Mouse (Mus musculus) left cerebral cortex, postnatal 4 days (tissue): Measurements from ENCODE around the gene Numbl. TPM values are rescaled to one million over a fixed set of nuclear protein-coding genes. Genes with fewer than 3 reads are reported as not detected.
"Not testable (repeated sequence)": the region's sequence is repeated elsewhere in the genome, so short reads cannot be mapped to it uniquely, and the experiment has no call there.

Source experiments
- DNase-seq: peaks from one replicate; pipeline ENCODE4 v3.0.0-alpha.2; 2022
- intact Hi-C: fragments of 180-260 bp; cut with DNase I; formaldehyde crosslinking; loops from one replicate; pipeline ENCODE4 v1.15.1; 2025
- total RNA-seq, 2 experiments: library from RNA; stranded (reverse); gene quantifications; 2 replicates each; pipeline ENCODE4 v1.2.3; 2021

Gene Numbl
- 100 to 1,000 TPM; 101 to 104 TPM for total RNA-seq

GRCm38 (mm10) chr7:27258205-27258899 is at the start of gene Numbl:
TSS of gene Numbl (plus strand) at chr7:27258433.
- intact Hi-C loops, result no loop called here
- peak; percentile 100 for DNase-seq

- intact Hi-C loops, result no loop called here
- no peak for DNase-seq
Measured at GRCm38 (mm10) chr7:27212626-27213025, 45.6 kb upstream of the Numbl start.

DNA sequence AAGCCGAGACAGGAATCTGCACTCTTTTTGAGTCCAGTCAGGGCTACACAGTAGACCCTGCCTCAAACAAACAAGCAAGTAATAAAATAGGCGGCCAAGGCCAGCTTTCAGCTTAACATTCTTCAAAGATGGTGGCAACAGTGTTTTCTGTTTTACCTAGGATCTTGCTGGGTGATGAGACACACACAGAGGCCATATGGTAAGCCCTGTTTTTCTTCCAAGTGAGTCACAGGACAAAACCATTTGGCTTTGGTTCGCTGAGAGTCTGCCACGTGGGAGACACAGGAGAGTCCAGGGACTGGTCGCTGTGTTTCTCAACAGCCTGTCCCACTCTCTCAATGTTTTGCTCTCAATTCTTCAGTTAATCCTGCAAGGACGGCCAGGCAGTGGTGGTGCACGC is 39.6 kb upstream of the Numbl start:
- intact Hi-C loops, result no loop called here
- no peak for DNase-seq

DNA sequence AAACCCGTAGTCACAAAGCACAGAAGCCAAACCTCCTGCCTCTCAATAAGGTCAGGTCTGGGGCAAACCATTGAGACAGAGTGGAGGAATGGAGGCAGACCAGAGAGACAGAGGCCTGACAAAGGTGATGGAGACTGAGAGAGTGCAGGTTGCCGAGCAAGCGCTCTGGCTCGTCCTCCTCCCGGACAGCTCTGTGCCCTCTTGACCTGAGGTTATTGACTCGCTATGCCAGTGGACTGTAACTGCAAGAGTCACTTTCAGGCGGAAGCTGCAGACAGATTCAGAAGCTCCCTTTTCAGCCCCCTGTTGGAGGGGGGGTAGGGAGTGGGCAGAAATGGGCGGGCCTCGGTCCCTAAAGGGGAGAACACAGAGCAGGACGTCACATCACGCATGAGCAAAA is 38.3 kb upstream of the Numbl start:
- intact Hi-C loops, result no loop called here

DNA sequence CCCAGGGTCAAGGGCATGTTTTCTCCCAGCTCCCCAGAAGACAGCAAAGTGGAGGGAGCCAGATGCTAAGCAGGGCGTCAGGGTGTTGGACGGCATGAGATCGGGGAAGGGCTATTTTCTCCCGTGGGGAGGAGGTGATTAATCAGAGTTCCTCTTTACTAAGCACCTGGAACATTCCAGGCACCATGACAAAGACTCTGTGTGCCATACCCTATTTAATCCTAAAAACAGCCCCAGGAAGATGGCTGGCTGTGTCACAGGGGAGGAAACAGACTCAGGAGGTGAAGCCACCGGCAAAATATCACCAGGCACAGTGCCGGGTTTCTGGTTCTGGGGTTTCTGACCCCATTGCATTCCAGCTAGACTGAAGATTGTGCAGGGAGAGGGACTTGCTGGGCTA is 36.3 kb upstream of the Numbl start:
- DNase-seq, result no peak
- intact Hi-C loops, result no loop called here

More for the DNA sequence above, 38.3 kb upstream of the Numbl start:
- DNase-seq, result no peak

GRCm38 (mm10) chr7:27222538-27222937 is 35.7 kb upstream of the Numbl start:
- DNase-seq, result no peak
- intact Hi-C loops, result no loop called here

DNA sequence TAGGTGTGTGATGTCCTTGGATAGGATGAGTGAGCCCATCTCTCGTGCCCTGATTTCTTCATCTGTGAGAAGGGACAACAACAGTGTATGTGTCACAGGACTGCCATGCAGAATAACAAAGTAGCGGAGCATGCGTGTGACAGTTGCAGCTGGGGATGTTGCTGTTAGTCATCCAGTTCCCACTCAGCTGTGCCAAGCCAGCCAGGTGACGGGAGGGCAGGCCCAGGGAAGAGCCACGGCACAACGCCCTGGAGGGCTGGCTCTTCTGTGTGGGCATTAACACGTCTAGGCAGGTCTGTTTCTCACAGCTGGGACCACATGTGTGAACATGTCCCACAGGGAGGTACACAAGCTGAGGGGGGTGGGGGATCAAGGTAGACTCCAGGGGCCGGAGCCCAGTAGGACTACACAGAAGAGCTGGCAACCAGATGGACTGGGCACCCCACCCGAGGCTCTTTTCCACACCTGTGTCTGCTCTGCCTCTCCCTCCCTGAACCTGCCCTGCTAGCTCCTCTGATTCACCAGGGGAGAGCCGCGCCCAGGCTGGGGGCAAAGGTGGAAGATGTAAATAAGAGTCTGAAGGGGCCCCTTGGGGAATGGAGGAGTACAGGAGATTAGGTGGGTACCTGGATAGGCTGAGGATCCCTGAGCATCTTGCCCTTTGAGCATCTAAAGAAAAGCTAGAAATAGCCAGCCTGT is 33.2 kb upstream of the Numbl start:
- no peak for DNase-seq
- intact Hi-C loops, result no loop called here

GRCm38 (mm10) chr7:27227276-27227675 is 31.0 kb upstream of the Numbl start:
- intact Hi-C loops, result no loop called here
- no peak for DNase-seq

DNA sequence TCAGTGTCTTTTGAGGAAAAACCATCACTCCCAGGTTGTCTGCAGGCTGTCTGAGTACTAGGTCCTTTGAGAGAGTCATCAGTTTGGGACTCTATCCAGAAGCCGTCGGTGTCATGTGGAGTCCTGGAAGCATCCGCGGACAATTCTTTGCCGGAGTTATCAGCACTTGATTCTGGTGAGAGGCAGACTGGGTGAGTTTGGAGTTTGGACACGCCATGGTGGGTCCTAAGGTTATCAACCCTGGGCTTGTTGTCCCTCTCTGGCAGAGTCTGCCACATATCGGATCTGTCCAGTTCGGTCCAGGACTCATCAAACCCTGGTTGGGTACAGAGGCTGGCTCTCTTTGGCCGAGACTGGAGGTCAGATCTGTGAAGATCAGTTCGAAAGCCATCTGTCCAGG is 30.6 kb upstream of the Numbl start:
- DNase-seq, result no peak
- intact Hi-C loops, result no loop called here

GRCm38 (mm10) chr7:27228281-27228821 is 29.9 kb upstream of the Numbl start, which contains the start of gene Itpkc:
TSS of gene Itpkc (minus strand) at chr7:27228661.
- intact Hi-C loops, result no loop called here
- DNase-seq, result peak; percentile 92

GRCm38 (mm10) chr7:27228865-27229264 is 29.4 kb upstream of the Numbl start:
- intact Hi-C loops, result no loop called here
- DNase-seq, result no peak

DNA sequence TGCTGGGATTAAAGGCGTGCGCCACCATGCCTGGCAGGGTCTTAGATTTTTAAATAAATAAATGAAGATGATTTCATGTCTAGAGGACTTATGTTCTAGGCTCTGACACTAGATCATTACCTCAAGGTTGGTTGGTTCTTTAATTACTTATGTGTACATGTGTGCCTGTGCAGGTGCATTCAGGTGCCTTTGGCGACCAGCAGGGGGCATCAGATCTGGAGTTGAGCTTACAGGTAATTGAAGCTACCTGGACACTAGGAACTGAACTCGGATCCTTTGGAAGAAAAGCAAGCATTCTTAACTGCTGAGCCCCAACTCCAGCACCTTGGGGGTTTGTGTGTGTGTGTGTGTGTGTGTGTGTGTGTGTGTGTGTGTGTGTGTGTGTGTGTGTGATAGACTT is 27.5 kb upstream of the Numbl start:
- no peak for DNase-seq
- intact Hi-C loops, result no loop called here

- intact Hi-C loops, result no loop called here
- DNase-seq, result no peak
Measured at GRCm38 (mm10) chr7:27231693-27232331, 26.4 kb upstream of the Numbl start.

GRCm38 (mm10) chr7:27232781-27233281 is 25.4 kb upstream of the Numbl start, which contains the start of gene Coq8b:
TSS of gene Coq8b (plus strand) at chr7:27233023.
- peak; percentile 94 for DNase-seq
- intact Hi-C loops, result no loop called here

DNA sequence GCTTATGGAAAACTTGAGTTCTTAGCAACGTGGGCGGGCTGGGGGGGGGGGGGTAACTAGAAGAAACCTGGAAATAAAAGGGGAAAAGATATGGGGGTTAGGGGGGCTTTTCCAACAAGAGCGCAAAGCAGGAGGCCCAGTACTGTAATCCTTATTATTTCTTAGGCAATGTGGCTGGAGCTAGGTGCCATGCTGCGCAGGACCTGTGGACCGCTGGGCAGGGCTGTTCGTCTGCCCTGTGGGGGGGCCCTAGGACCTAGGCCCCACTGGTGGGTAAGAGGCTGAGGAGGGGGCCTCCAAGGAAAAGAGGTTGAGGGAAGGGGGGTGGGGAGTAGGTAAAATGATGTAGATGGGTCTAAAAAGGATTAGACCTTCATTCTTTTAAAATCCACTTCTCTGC is 24.9 kb upstream of the Numbl start:
- intact Hi-C loops, result no loop called here
- DNase-seq, result no peak

- intact Hi-C loops, result no loop called here
- no peak for DNase-seq
Measured at GRCm38 (mm10) chr7:27235726-27236125, 22.5 kb upstream of the Numbl start.

DNA sequence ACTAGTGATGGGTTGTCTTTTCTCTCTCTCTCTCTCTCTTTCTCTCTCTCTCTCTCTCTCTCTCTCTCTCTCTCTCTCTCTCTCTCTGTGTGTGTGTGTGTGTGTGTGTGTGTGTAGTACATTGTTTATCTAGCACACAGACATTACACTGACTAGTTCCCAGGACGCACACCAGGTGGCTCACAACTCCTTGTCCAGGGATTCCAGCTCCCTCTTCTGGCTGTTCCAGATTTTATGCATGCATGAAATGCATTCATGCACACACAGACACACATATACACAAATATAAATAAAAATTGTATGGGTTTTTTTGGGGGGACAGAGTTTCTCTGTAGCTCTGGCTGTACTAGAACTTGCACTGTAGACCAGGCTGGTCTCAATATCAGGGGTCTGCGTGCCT is 20.7 kb upstream of the Numbl start:
- intact Hi-C loops, result no loop called here
- no peak for DNase-seq

DNA sequence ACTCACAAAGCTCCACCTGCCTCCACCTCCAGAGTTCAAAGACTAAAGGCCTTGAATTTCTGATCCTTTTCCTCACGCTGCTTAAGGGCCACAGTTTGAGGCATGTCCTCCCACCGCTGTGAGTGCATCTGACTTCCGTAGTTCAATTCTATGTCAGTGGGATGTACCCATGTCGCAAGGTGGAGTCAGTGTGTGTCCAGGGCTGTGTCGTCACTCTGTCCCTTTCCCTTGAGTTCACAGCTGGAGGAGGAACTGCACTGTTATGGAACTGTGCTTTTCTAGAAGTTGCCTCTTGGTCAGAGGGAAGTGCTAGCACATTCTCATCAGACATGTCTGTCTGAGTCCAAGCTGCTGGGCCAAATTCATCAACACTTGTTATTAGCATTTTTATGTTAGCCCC is 19.7 kb upstream of the Numbl start:
- DNase-seq, result no peak
- intact Hi-C loops, result no loop called here

DNA sequence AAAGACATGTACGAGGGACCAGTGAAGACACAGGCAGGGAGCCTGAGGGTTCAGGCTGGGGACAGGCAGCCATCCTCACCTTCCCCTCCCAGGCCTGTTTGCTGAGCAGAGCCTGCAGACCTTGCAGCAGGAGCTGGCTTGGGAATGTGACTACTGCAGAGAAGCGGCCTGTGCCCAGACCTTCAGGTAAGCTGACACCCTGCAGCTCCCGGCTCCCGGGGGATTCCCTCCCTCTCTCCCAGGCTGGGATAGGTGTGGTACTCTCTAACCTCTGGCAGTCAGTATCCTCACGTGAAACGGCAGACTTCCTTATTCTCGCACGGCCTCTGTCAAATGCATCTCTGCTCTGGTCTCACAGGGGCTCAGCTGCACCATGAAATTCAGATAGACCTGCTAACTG is 15.0 kb upstream of the Numbl start:
- no peak for DNase-seq
- intact Hi-C loops, result no loop called here

DNA sequence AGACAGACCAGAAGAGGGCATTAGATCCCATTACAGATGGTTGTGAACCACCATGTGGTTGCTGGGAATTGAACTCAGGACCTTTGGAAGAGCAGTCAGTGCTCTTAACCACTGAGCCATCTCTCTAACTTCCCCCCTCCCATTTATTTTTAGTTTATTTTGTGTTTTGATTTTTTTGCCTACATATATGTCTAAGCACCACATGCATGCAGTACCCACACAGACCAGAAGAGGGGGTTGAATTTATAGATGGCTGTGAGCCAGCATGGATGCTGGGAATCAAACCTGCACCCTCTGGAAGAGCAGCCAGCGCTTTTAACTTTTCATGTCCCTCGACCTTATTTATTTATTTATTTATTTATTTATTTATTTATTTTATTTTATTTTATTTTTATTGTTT is 14.1 kb upstream of the Numbl start:
- DNase-seq, intact Hi-C loops: not testable (repeated sequence)

DNA sequence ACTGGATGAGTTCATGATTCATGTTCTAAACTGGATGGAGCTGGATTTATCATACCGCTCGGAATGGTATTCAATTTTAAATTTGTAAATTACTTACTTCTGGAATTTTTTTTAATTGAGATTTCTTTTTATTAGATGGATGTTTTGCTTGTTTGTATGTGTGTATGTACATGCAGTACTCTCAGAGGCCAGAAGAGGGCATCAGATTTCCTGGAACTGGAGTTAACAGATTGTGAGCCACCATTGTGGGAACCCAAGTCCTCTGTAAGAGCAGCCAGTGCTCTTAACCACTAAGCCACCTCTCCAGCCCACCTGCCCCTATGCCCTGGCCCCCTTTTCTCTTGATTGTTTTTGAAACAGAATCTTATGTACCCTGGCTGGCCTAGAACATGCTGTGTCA is 9.1 kb upstream of the Numbl start:
- intact Hi-C loops, result no loop called here
- DNase-seq, result peak; percentile 48
